Mouse (Mus musculus) adrenal gland, postnatal 25 days (tissue): ENCODE results near the gene Atf6b. TPM values are rescaled to one million over a fixed set of nuclear protein-coding genes. Genes with fewer than 3 reads are reported as not detected.
A peak's percentile ranks its signal among the peaks of the same experiment; 100 is the strongest.

Experiments used
- DNase-seq: peaks from one replicate; pipeline ENCODE4 v3.0.0; 2021; ENCODE audit warnings: mixed read lengths
- long read RNA-seq: library from polyadenylated mRNA; stranded (forward); transcript quantifications from one replicate; pipeline ENCODE4 v2.0.0, GENCODE M21; 2021
- total RNA-seq: library from RNA; stranded (reverse); gene quantifications from 2 replicates; pipeline ENCODE4 v1.2.3, GENCODE M21; 2021

Atf6b gene
- 50.4 and 52.5 TPM in 2 replicates for total RNA-seq
- long read RNA-seq, transcript Atf6b-201 (18 exons, 2,566 nt): major isoform, 40 of 85 reads
- long read RNA-seq, partial matches to known transcripts: 30 of 85 reads
- long read RNA-seq, other reads (novel, unspliced or antisense): 15 of 85 reads

DNA sequence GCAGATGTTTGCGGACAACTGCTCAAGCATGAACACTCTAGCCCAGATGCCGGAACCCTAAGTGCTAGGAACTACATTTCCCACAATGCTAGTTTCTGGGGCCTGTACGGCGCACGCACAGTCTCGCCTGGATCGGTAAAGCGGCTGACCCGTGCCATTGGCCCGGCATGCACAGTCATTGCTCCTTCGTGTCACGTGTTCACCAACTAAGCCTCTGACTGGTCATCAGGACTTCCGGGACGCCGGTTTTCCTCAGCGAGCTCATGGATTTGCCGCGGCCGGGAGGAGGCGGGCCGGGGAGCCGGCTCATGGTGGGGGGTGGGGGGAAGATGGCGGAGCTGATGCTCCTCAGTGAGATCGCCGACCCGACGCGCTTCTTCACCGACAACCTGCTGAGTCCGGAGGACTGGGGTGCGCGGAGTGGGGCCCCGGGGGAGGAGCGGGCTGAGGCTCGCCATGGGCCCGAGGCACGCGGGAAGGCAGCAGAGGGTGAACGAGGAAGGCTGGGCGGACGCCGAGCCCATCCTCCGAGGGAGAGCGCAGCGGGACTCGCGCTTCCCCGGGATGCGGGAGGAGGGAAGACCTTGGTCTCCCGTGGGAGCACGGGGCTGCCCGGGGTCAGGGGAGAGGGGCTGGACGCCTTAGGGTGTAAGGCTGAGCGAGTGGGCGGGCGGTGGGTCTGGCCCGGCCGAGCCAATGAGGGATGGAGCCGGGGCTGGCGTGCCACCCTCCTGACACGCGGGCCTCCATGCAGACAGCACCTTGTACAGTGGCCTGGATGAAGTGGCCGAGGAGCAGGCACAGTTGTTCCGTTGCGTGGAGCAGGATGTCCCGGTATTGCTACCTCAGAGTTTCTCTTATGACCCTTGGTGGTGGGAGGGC is at the start of gene Atf6b:
Gene Atf6b, plus strand, starts transcription at position 241 of the 882 bp plus-strand sequence.
- DNase-seq: peak; percentile 93

DNA sequence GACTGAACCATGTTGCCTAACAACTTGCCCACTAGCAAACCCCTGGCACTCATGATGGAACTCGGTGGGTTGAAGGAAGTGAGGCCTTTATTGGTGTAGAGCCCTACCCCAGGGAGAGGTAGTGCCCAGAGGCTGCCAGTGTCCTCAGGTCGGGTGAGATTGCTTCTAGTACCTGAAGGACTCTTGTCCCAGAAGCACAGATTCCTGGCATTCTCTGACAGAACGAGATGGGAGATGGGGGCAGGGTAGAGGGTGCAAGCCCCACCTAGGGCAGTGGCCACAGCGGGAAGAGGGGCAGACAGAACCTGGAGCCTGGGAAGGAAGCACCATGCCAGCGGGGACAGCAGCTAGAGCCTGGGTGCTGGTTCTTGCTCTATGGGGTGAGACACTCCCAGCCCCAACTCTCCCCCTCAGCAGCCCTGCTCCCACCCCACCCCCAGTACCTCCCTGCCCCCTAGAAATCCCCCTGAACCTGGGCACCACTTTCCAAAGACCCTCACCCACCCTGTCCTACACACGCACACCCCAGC is 49.3 kb upstream of the Atf6b start, which contains the start of gene Ager:
Gene Ager, plus strand, starts transcription at position 297 of the 530 bp plus-strand sequence.
- DNase-seq: no peak

DNA sequence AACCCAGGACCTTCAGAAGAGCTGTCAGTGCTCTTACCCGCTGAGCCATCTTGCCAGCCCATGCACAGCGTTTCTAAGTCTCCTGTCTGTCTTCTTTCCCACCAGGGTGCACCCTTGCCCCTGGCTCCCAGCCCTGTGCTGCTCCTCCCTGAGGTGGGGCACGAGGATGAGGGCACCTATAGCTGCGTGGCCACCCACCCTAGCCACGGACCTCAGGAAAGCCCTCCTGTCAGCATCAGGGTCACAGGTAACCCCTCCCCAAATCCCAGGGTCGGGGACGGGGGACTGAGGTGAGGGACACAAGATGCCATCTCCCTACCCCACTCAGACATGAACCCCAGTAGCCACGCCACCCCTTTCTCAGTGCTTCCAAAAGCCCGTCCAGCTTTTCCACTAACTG is 47.1 kb upstream of the Atf6b start:
- no peak for DNase-seq

DNA sequence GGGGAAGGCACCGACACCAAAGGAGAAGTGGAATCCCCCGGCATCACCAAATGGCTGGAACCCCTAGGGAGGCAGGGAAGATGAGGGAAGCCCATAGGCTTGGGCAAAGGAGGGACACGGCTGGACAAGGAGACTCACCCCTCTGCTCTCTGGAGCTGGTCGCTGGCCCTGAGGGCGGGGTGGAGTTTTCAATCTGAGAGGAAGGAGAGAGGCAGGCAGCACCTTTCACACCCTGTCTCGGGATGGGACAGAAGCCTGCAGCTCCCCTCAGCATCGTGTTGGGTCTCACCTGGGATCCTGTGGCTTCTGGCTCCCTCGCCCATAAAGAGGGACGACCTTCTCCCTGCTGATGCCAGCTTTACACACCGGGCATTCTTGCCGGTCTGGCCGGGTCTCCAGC is 45.1 kb upstream of the Atf6b start:
- no peak for DNase-seq

DNA sequence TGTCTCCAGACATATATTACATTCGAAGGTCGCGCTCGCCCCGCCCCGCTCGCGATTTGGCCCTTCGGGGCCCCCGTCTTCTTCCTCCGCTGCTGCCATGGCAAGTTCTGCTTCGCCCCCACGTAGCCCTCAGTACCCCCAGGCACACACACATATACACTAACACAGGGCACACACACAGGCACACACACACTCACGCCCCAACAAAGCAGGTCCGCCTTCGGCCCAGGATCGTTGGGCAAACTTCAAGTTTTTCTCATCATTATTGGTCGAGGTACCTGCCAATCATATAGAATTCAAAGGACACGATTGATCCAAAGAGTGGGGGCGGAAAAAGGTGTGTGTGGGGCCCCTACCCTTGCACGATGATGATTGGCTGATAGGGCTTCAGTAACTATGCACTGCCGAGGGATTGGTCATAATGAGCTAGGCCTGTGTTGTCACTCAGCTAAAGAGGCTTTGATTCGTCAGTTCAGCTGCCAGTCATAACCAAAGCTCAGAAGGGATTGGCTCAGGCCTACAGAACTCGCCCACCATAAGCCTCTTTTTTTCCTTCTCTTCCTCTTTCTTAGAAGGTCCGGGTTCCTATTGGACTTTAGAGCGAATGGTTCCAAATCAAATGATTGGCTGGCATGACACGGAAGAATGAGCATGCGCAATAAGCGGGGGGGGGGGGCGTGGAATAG is 43.4 kb upstream of the Atf6b start, which contains the start of gene Rnf5:
Gene Rnf5, minus strand, starts transcription at position 316 of the 686 bp plus-strand sequence.
- peak; percentile 93 for DNase-seq

DNA sequence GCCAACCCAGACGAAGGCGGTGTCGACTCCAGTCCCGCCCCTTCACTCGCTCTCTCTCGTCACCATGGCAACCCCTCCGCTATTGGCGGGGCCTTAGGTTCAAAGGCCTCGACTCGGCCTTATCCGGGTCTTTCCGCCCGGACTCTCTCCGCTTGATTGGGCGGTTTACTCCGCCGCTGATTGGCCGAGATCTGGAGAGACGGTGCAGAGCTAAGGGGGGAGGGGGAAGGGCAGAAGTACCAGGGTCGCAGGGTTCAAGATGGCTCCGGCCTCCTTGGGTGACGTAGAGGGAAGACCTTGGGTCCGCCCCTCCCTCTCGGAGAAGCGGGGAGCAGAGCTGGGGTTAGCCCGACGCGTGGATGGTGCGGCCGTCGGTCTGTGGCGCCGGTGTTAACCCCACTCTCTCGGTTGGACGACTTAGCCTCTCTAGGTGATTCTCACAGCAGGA is 42.9 kb upstream of the Atf6b start, which contains the start of gene Agpat1:
Gene Agpat1, plus strand, starts transcription at position 202 of the 448 bp plus-strand sequence.
- peak; percentile 98 for DNase-seq

DNA sequence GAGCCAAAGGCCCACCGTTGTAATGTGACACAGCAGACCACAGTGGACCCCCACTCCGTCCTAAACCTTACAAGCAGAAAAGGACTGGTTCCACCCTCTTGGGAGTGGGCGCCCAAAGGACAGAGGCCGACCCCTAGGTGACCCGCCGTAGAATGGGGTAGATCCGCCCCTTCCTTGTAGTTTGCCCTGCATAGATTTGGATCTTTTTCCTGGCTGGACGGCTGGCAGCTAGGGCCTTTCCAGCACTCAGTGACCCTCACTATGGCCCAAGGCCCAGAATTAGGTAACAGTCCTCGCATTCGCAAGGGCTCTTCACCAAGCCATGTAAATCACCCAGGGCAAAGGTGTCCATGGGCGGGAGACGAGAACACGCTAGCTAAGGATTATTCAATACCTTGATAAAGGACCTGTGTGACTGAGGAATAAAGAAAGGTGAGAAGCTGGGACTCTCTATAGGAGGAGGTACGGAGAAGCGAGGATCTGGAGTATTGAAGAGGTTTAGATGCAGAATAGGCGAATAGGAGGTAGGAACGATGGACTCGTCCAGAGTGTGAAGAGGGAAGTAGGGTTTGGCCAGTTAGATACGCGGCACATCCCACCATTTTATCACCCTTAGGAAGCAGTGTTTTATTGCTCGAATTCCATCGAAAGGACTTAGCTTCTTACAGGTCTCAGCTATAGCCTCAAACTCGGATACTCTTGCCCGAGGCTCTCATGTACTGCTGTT is 42.3 kb upstream of the Atf6b start:
- DNase-seq: peak; percentile 46

DNA sequence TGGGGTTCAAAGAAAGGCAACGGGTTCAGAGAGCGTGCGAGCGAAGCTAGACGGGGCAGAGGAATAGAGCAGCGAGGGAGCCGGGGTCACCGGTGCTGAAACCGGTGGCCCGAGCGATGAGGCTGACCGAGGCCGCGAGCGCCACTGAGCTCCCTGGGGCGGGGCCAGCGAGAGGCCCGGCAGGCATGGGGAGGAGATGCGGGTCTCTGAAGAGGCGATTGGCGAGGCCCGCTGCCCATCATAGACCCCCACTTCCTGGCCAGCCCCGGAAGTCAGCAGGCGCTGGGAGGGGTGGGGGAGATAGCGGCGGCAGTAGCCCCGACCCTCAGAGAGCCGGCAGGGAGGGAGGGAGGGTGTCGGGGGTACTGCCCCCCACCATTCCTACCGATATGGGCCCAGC is 41.3 kb upstream of the Atf6b start:
- peak; percentile 98 for DNase-seq

DNA sequence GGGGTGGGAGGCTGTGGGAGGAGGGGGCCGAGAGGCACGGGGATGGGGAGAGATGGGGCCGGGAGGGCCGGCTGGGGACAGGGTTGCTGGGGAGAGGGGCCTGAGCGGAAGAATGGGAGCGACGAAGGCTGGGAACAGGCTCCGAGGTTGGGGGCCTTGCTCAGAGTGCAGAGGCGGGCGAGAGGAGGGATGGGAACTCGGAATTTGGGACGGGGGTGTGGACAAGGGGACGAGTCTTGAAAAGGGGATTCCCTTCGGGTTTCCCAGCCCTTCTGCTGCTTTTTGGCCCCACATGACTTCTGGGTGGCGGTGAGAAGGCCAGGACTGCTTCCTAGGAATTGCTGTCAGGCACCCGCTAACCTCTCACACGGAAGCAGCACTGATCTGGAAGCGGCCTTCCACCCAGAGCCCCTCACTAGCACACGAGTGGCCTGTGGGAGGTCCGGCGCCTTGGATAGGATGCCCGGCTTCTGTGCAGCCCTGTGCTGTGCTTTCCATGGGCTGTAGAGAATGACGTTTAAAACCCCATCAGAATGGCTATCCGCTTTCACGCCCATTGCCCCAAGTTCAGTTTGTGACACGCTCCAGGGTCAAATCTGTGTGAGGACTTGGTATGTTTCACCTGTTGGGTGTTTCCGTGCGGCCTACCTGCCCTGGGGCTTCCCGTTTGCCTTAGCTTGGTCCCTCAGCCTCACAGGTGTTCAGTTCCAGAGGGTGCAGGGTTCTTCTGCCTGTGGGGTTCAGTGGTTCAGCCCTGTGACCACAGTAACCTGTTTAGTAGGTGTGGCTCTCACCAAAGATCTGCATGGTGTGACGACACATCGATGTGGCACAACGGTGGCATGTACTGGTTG is 40.5 kb upstream of the Atf6b start:
- no peak for DNase-seq

DNA sequence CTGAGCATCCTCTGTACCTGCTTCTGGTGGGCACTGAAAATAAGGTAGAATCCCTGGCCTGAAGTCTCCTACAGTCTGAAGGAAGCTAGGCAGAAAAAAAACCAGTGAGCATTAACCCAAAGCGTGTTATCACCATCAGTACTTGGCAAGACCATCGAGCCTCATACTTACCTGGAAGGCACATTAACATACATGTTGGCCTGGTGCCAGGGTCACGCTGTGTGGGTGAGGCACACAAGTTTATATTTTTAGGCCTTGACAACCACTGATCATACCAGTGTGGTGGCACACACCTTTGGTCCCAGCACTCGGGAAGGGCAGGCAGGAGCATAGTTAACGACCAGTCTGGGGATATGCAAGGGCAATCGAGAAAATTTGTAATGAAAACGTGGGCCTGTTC is 38.9 kb upstream of the Atf6b start:
- DNase-seq: no peak

DNA sequence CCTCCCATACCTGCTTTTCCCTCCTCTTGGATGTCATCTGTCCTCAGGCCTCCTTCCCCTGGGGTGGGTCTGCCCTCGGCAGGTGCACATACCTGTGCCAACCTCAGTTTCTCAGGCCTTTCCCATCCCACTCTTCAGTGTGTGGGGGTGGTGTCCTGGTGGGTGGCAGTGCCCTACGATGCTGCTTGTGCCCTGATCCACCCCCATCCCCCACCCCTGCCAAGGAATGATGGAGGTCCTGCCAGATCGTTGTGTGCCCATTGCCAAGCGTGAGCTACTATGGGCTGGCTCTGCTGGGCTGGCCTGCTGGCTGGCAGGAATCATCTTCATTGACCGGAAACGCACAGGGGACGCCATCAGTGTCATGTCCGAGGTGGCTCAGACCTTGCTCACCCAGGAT is 35.9 kb upstream of the Atf6b start:
- no peak for DNase-seq

DNA sequence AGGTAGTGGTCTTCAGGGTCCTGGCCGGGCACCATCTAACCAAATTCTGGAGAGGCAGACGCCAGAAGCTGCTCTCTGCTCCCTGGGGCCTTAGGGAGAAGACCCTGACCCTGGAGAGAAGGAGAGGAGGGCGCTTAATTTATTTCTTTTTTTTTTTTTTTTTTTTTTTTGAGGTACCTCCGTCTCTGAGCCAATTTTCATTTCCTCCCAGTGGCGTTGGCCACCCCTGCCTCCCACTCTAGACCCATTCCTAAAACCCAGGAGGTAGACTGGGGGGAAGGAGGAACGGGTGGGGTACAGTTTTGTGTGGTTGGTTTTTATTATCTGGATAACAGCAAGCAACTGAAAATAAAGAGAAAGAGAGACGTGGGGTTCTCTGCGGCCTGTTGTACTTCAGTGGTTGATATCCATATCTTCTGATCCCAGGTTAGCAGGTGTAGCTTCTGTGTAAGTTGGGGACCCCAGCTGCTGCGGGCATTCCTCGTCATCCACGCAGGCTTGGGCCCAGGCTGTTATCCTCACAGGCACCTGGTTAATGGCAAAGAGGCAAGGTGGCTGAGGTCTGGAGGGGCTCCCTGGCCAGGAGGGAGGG is 33.8 kb upstream of the Atf6b start:
- DNase-seq: no peak

DNA sequence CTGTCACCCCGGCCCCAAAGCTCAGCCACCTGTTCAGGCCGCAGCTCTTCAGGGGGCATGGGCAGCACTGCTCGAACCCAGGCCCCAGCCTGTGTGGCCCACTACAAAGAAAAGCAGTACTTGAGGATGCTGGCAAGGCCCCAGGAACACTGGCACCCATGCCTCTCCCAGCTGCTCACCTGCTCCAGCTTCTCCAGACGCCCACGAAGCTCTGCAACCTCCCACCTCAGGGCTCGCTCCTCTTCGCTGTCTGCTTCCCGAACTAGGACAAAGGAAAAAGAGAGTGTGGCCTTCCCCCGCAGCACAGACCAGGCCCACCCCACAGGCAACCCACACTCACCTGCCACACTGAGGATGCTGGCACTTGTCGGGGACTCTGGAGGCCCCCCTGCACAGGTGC is 33.1 kb upstream of the Atf6b start:
- no peak for DNase-seq

DNA sequence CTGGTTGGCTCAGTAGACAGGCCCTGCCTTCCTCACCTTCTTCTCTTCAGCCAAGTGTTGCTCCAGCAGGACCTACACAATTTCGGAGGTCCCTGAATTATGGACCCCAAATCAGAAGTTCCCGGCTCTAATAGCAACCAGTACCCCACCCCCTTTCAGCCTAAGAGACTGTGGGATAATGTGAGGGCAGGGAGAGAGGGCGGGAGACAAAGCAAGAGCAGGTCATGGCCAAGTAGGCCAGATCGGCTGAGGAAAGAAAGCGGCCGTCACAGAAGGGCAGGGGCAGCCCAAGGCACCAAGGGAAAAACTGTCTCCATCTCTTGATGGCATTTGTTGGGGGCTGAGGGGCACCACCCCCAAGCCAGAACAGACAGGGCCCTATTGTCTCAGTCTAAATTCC is 31.1 kb upstream of the Atf6b start, which contains the start of gene Egfl8:
Gene Egfl8, minus strand, starts transcription at position 101 of the 400 bp plus-strand sequence.
- DNase-seq: no peak

DNA sequence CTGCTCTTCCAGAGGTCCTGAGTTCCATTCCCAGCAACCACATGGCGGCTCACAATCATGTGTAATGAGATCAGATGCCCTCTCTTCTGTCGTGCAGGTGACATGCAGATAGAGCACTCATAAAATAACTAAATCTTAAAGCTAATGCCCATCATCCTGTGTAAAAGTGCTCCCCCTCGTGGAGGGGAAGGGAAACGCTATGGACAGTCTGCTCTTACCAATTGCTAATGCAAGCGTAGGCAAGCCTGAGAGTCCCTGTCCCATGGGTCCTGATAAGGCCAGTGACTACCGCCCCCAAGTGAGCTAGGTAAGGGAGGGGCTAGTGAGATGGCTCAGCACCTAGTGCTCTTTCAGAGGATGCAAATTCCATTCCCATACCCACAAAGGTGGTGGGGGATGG is 27.9 kb upstream of the Atf6b start:
- peak; percentile 73 for DNase-seq

DNA sequence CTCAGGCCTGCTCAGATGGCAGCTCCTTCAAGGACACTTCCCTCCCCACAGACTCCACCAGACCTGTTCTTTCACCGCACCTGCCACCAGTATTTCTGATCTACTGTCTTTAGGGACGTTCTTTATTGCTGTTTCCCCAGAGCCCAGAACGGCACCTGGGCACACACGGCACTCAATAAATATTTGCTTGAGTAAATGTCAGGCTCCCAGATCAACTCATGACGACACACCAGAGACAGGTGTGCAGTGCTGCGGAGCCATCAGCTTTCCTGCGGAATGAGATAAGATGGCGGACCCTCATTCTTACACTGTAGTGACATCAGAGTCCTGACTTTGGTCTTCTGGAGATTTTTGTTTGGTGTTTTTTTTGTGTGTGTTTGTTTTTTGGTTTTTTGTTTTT is 25.9 kb upstream of the Atf6b start:
- no peak for DNase-seq

DNA sequence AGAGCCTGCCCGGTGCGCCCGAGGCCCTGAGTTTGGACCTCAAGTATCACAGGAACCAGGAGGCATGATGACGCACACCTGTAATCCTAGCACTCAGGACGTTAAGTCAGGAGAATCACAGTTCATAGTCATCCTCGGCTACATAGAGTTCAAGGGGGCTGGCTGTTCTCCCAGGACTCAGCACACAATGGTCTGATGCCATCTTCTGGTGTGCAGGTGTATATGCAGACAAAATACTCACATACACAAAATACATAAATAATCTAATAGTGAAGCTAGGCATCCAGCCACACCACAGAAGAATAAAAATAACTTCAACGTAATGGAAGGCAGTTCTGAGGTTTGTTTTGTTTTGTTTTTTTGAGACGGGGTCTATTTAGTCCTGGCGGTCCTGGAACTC is 23.8 kb upstream of the Atf6b start:
- DNase-seq: no peak

DNA sequence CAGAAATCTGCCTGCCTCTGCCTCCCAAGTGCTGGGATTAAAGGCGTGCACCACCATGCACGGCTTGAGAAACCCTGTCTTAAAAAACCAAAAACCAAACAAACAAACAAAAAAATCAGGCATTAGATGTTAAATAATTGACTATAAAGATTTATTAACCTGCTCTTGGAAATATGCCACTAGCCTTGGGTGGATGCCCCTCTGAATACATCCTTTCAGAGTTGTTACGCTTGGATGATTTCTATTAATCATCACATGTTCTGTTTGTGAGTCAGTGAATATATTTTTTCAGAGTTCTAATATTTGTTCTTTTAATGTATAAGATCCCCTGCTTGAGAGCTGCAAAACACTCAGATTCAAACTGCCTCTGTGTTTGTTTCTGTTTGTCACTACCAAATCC is 22.0 kb upstream of the Atf6b start:
- DNase-seq: no peak

DNA sequence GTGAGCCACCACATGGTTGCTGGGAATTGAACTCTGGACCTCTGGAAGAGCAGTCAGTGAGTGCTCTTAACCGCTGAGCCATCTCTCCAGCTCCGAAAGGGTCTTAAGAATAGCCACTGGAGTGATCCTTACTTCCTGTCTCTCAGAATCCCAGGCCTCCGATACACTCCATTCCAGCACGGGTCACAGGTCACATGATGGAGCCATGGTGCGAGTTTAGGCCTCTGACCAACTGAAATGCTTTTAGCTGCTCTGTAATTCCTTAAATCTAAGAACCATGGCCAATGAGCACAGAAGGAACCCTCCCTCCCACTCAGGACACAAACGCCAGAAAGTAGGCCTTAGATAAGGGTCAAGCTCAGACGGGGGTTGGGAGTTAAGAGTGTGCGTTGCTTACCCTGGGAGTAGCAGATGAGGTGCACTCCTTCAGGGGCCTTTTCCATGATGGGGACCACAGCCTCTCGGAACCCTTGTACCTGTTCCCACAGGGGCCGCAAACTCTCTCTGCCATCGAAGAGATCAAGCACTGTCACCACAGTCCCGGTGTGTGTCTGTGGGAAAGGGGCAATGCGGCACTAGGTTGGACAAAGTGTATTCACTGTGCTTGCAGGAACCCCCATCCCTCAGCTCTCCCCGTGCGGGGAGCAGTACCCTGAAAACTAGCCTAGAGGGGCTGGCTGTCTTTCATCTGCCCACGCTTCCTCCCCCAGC is 20.7 kb upstream of the Atf6b start:
- DNase-seq: no peak

DNA sequence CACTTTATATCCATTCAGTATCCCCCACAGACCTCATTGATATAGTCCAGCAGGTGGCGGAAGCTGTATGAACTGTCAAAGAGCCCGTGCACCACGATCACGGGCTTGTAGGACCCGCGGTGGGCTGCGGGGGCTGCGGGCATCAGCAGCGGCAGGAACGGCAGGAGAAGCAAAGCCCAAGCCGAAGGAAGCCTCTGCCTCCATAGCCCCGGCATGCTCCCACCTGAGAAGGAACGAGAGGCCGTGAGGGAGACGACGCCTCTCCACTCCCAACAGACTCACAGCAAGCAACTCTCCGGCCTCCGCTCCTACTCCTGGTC is 20.2 kb upstream of the Atf6b start:
- no peak for DNase-seq
